Mouse (Mus musculus) right cerebral cortex, postnatal 25 days (tissue): ENCODE results near the gene Mt3.

ENCODE experiments used
- DNase-seq: peaks from one replicate; pipeline ENCODE4 v3.0.0; 2022

Mt3 gene

DNA sequence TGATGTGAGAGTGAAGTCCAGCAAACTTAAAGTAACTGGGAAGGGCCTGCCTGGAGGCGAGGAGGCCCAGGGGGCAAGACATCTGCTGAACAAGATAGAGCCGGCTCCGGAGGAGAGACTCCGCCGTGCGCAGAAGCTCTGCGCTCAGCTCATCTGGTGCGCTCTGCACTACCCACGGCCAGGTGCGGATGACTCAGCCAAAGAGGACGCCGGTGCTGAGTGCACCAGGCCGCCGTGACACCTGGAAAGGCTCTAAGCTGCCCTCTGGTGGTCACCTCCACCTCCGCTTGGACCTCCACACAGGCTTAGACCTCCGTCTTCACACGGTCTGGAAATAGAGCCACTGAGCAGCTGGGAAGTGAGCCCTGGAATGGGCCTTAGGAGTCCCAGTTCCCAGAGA lies 34.1 kb downstream of the Mt3 start:
- DNase-seq, result peak; percentile 38

- no peak for DNase-seq
Measured at GRCm38 (mm10) chr8:94187290-94188002, 35.0 kb downstream of the Mt3 start.

- DNase-seq, result peak; percentile 53
Measured at GRCm38 (mm10) chr8:94189275-94190031, 37.0 kb downstream of the Mt3 start.

DNA sequence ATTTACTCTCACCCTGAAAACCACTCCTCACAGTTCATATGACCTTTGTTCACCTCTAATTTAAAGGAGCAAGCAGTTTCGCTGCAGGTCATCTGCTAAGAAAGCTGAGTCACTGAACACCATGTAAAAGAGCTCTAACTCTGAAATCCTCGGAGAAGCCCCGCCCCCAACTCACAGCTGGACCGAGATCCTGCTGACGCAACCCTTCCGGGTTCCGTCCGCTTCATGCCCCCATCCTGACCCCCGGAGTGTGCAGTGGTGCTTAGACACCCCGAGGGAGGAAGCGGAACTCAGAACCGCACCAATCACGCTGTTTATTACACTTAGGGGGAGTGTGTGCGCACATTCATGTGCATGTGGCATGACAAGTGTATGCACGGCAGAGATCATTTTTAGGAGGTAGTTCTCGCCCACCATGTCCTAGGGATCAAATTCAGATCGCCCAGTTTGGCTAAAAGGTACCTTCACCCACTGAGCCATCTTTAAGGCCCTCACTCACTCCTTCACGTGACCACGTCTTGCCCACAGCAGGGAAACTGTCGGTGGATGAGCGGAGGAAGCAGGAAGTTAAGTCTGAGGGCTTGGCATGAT lies 38.8 kb downstream of the Mt3 start:
- no peak for DNase-seq

DNA sequence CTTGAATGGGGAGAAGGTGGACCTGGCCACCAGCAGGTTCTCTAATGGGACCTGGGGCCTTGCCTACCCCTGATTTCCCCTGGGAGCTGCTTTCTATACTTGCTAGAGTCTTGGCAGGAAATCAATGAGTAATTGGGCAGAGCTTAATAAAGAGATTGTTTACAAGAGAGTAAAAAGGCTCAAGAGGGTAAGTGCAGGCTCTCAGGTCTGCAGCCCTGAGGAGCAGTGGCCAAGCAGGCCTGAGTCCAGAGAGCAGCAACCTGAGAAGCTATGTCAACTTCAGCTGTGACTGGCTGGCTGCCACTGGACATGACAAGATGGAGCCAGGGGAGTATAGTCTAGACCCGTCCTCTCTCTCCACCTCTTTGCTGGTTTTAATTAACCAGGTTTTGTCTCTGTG lies 40.5 kb downstream of the Mt3 start:
- DNase-seq, result no peak

DNA sequence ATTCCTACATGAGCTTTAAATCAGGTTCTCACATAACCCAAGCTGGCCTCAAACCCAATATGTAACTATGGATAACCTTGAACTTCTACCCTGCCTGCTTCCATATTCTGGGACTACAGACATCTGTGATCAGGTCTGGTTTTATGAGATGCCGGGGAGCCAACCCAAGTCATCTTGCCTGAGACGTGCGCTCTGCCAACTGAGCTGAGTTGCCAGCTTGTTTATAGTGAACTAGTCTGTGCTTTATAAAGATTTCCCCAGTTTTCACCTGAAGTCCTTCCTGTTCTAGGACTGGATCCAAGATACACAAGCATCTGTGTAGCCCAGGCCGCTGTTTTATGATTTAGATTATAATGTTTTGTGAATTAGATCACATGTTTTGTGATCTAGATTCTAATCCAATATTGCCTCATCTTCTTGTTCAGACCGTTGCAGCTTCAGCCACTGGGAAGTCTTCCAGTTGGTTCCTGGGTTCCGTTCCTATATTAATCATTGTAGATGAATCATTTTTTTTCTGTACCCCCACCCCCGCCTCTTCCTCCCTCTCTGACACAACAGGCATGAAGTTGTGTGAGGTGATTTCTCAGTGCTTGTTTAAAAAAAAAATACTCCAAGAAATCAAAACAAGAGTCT lies 42.3 kb downstream of the Mt3 start:
- DNase-seq, result no peak

DNA sequence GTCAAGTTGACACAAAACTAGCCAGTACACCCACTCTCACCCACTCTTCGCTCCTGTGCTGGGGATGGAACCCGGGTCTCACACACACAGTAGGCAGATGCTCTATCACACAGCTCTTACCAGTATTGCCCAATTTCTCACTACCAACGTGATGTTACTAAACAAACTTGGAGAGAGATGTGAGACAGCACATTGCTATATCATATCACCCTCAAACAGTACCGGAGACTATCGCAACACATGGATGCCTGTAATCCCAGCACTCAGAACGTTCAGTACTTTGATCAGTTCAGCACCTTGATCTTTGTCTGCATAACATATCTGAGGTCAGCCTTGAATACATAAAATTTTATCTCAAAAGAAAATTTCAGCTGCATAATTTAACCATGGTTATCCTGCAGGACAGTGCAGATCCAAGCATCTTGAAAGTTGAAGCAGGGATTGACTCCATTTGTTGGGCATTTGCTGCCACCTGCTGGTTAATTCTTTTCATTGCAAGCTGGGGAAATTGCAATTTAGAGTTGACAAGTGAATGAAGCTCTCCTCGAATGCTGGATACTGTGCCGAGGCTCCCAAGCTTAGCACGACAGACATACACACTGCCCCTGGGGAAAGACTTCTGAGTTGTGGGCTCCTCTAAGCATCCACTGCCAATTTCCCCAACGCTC lies 46.9 kb downstream of the Mt3 start:
- peak; percentile 60 for DNase-seq
